Mouse (Mus musculus) liver, embryonic 14.5 days (tissue): ENCODE results near the gene Utp14b. TPM values are rescaled to one million over a fixed set of nuclear protein-coding genes. Genes with fewer than 3 reads are reported as not detected.
A peak's percentile ranks its signal among the peaks of the same experiment; 100 is the strongest.

ENCODE experiments used
- ATAC-seq: fragments of 200-750 bp; cut with Nextera tagmentation; 2 replicates; pipeline ENCODE4 v1.8.0; 2017; ENCODE audit warnings: moderate number of reproducible peaks, mild to moderate bottlenecking, moderate library complexity; ENCODE audit not compliant: insufficient read depth
- DNase-seq, 3 experiments: peaks; one replicate each; pipeline ENCODE4 v3.0.0-alpha.2; 2012 to 2013; ENCODE audit warnings: low read depth in 3 of 3, low spot score in 3 of 3
- H3K27ac ChIP-seq: fragments of 300-500 bp; sonication (generic); 2 replicates; pipeline ENCODE4 v1.5.1; 2014; ENCODE audit warnings: moderate library complexity, mild to moderate bottlenecking, control low read depth, inconsistent platforms
- H3K27me3 ChIP-seq: fragments of 300-500 bp; sonication (generic); 2 replicates; pipeline ENCODE4 v1.6.1; 2014; ENCODE audit warnings: mild to moderate bottlenecking, low read length, moderate library complexity; ENCODE audit not compliant: control insufficient read depth, insufficient read depth
- H3K36me3 ChIP-seq: fragments of 300-500 bp; sonication (generic); replicated peaks from 2 replicates; pipeline ENCODE4 v1.6.1; 2014; ENCODE audit warnings: low read depth; ENCODE audit not compliant: control insufficient read depth, insufficient read depth
- H3K4me1 ChIP-seq, 2 experiments: fragments of 200-500 bp in 1 of 2; fragments of 300-500 bp in 1 of 2; sonication (generic) in 1 of 2; replicated peaks; 2 replicates each; pipeline ENCODE4 v1.6.1; 2012 to 2014; ENCODE audit warnings: antibody characterized with exemption in 1 of 2, inconsistent platforms in 1 of 2, low read length in 1 of 2; ENCODE audit not compliant: control insufficient read depth in 2 of 2, insufficient read depth in 2 of 2
- H3K4me2 ChIP-seq: fragments of 300-500 bp; sonication (generic); 2 replicates; pipeline ENCODE4 v1.6.1; 2014; ENCODE audit warnings: low read depth, mild to moderate bottlenecking, control low read depth, moderate library complexity
- H3K4me3 ChIP-seq, 2 experiments: fragments of 200-500 bp in 1 of 2; fragments of 300-500 bp in 1 of 2; sonication (generic) in 1 of 2; 2 replicates each; pipeline ENCODE4 v1.5.1; 2012 to 2014; ENCODE audit warnings: low read depth in 2 of 2, low read length in 2 of 2, mild to moderate bottlenecking in 2 of 2, control low read depth in 1 of 2, inconsistent platforms in 1 of 2, moderate library complexity in 1 of 2; ENCODE audit not compliant: insufficient read depth in 1 of 2
- H3K9ac ChIP-seq: fragments of 300-500 bp; sonication (generic); replicated peaks from 2 replicates; pipeline ENCODE4 v1.6.1; 2014; ENCODE audit warnings: mild to moderate bottlenecking, control low read depth, moderate library complexity
- H3K9me3 ChIP-seq: fragments of 300-500 bp; sonication (generic); 2 replicates; pipeline ENCODE4 v1.6.1; 2016; ENCODE audit warnings: low read length, mixed read lengths; ENCODE audit not compliant: control insufficient read depth
- CTCF ChIP-seq: IDR thresholded peaks from 2 replicates; pipeline ENCODE4 v1.5.1; 2016; ENCODE audit warnings: antibody characterized with exemption, low read depth, control low read depth
- EP300 ChIP-seq: IDR thresholded peaks from 2 replicates; pipeline ENCODE4 v1.6.1; 2016; ENCODE audit warnings: antibody characterized with exemption, low read depth
- WGBS: fragments of 180-500 bp; shearing (Covaris S2); extraction: QIAGEN DNeasy Blood & Tissue Kit; methylation state at CpG from one replicate; pipeline ENCODE4 v1.1.7; 2014; ENCODE audit not compliant: insufficient replicate concordance; 5-methylcytosine and 5-hydroxymethylcytosine counted together
- polyA plus RNA-seq, 2 experiments: library from polyadenylated mRNA; depleted of rRNA in 1 of 2; stranded (reverse) in 1 of 2; unstranded in 1 of 2; fragments of >200 nt; fragmentation: Nextera tagmentation in 1 of 2; extraction: Ambion mirVana in 1 of 2; gene quantifications; 2 replicates each; pipeline versions ENCODE4 v1.2.1 to v1.2.3; 2012 to 2014

The Utp14b gene
- polyA plus RNA-seq, 2 experiments: 0.93 to 1.4 TPM

GRCm38 (mm10) chr1:78684128-78684527, 26.3 kb downstream of the Utp14b start:
- no peak for DNase-seq
- TF ChIP-seq EP300: no peak
- TF ChIP-seq CTCF: no peak
- H3K9ac ChIP-seq: no peak overlapping the region
- H3K4me3 ChIP-seq: no peak overlapping the region
- H3K4me1 ChIP-seq: no peaks in the 10 kb centered on the region
- no peak for ATAC-seq
- 66% methylated on average over 8 of the region's 8 CpGs for WGBS
- no peaks in the 10 kb centered on the region for H3K27me3 ChIP-seq
- no peak overlapping the region for H3K4me2 ChIP-seq
- H3K9me3 ChIP-seq: no peaks in the 10 kb centered on the region
- H3K36me3 ChIP-seq: no peaks in the 10 kb centered on the region
- H3K27ac ChIP-seq: no peak overlapping the region

- Histone ChIP-seq H3K27me3 (no peaks in the 10 kb centered on the region), H3K4me2 (no peak overlapping the region), H3K9me3 (no peaks in the 10 kb centered on the region), H3K4me1 (no peaks in the 10 kb centered on the region), H3K27ac (no peak overlapping the region), H3K4me3 (no peak overlapping the region), H3K36me3 (no peaks in the 10 kb centered on the region; the same call in 1 of the 2 replicates), H3K9ac (no peak overlapping the region)
- ATAC-seq: no peak
- DNase-seq: no peak
- TF ChIP-seq CTCF (peak; percentile 41), EP300 (no peak)
Observed at GRCm38 (mm10) chr1:78686872-78687271, 29.0 kb downstream of the Utp14b start.

- Histone ChIP-seq H3K4me3 (no peak overlapping the region), H3K9me3 (no peaks in the 10 kb centered on the region), H3K4me1 (no peaks in the 10 kb centered on the region), H3K27me3 (no peaks in the 10 kb centered on the region), H3K9ac (no peak overlapping the region), H3K4me2 (no peak overlapping the region), H3K36me3 (no peaks in the 10 kb centered on the region; the same call in 1 of the 2 replicates), H3K27ac (no peak overlapping the region)
- 81% methylated on average over 7 of the region's 7 CpGs for WGBS
- TF ChIP-seq CTCF (0 out of 2 replicates have a peak, but pooled peaks have one; percentile 18), EP300 (no peak)
- no peak for DNase-seq
- ATAC-seq: no peak
Observed at GRCm38 (mm10) chr1:78688149-78688548, 30.3 kb downstream of the Utp14b start.

DNA sequence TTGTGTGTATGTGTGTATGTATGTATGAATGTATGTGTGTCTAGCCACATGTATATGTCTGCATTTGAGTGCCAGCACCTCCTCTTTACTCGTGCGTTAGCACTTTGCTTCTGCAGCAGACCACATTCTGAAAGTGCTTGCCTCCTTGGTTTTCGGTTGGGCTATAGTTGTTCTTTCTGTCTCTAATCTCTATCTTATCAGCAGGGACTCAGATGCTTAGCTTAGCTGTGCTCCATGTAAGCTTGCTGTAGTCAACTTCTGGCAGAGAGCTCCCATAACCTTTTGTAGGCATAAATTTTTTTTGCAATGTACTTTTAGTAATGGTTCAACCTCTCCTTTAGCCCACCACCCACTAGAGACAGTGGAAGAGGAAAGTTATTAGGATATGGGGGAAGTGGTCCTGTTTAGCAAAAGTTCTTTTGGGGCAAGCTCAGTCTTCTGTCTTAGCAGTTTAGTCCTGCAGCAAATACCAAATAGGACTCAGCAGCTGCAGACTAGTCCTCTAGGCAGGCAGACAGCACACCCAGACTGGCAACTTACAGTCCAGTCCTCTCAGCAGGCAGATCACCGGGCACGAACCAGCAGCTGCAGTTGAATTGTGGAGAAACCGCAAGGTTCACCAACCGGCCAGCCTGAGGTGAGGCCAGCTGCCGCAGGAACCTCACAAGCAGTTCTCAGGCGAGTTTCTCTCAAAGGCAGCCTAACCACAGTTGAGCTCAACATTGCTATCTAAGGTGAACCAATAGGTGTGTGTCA, 36.8 kb downstream of the Utp14b start:
- no peak for ATAC-seq
- H3K4me2 ChIP-seq: no peak overlapping the region
- TF ChIP-seq EP300: no peak
- TF ChIP-seq CTCF: no peak
- no peaks in the 10 kb centered on the region for H3K9me3 ChIP-seq
- DNase-seq: no peak
- no peak overlapping the region for H3K9ac ChIP-seq
- peaks cover 3% of the 10 kb centered on the region for H3K36me3 ChIP-seq
- 52% methylated on average over 9 of the region's 9 CpGs for WGBS
- H3K27me3 ChIP-seq: no peaks in the 10 kb centered on the region
- H3K4me1 ChIP-seq: no peaks in the 10 kb centered on the region; a peak in 1 of 4 replicates
- no peak overlapping the region for H3K27ac ChIP-seq
- no peak overlapping the region for H3K4me3 ChIP-seq

- H3K36me3 ChIP-seq: peaks cover 3% of the 10 kb centered on the region
- TF ChIP-seq EP300 (no peak), CTCF (no peak)
- no peak for ATAC-seq
Observed at GRCm38 (mm10) chr1:78696305-78696704, 38.5 kb downstream of the Utp14b start.

More at GRCm38 (mm10) chr1:78696305-78696704, 38.5 kb downstream of the Utp14b start:
- Histone ChIP-seq H3K9ac (no peak overlapping the region), H3K27me3 (no peaks in the 10 kb centered on the region), H3K4me3 (no peak overlapping the region), H3K9me3 (no peaks in the 10 kb centered on the region), H3K4me2 (no peak overlapping the region), H3K4me1 (no peaks in the 10 kb centered on the region; a peak in 1 of 4 replicates), H3K27ac (no peak overlapping the region)
- DNase-seq: no peak
- WGBS: 34% methylated on average over 2 of the region's 2 CpGs
